Mouse (Mus musculus): ENCODE data around the gene Ifna15. TPM values are rescaled to one million over a fixed set of nuclear protein-coding genes. Genes with fewer than 3 reads are reported as not detected.
"Not testable (repeated sequence)": the region's sequence is repeated elsewhere in the genome, so short reads cannot be mapped to it uniquely, and the experiment has no call there.

Ifna15 gene
- not detected in 2 replicates for polyA plus RNA-seq (2015; fragmentation: Nextera tagmentation; extraction: Ambion mirVana)

DNA sequence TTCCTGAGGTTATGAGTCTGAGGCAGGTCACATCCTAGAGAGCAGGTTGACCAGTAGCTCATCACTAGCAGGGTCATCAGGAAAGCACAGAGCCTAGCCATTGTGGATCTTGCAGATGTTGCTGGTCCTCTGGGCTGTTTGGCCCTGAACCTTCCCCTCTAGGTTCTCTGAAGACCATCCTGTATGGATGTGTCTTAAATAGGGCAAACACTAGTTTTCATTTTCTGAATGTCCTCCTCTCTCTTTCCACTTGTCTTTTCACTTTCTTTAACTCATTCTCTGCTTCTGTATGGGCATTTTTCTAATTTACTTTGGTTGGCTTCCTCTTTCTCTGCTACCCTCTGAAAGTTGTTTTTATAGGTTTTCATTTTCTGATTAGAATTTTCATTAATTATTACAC is at the start of gene Ifna15:
Ifna15 (minus strand) TSS at position 101 of the 400 bp plus-strand sequence.
- H3K9ac ChIP-seq; ATAC-seq (ENCODE audit: low FRiP score); H3K4me3 ChIP-seq; H3K4me2 ChIP-seq; H3K9me3 ChIP-seq; H3K4me1 ChIP-seq (replicated peaks); H3K27ac ChIP-seq; H3K36me3 ChIP-seq; H3K27me3 ChIP-seq: not testable (repeated sequence)

DNA sequence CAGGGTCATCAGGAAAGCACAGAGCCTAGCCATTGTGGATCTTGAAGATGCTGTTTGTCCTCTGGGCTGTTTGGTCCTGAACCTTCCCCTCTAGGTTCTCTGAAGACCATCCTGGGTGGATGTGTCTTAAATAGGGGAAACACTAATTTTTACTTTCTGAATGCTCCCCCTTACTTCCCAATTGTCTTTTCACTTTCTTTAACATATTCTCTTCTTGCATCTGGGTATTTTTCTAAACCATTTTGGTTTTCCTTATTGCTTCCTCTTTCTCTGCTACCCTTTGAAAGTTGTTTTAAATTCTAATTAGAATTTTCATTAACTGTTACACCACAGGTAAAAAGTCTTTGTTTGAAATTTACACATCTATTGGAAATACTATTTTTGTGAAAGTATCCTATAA is 45.2 kb upstream of the Ifna15 start, which contains the start of gene Ifna12:
Ifna12 (minus strand) TSS at position 101 of the 400 bp plus-strand sequence.
- Histone ChIP-seq H3K4me1 (replicated peaks) (no peaks in the 10 kb centered on the region), H3K9me3 (no peaks in the 10 kb centered on the region), H3K36me3 (no peaks in the 10 kb centered on the region), H3K9ac (no peak within 1 kb of the TSS), H3K27me3 (no peaks in the 10 kb centered on the region), H3K4me2 (no peak within 1 kb of the TSS), H3K27ac (no peak within 1 kb of the TSS), H3K4me3 (no peak within 1 kb of the TSS)
- ATAC-seq (ENCODE audit: low FRiP score), result no peak

DNA sequence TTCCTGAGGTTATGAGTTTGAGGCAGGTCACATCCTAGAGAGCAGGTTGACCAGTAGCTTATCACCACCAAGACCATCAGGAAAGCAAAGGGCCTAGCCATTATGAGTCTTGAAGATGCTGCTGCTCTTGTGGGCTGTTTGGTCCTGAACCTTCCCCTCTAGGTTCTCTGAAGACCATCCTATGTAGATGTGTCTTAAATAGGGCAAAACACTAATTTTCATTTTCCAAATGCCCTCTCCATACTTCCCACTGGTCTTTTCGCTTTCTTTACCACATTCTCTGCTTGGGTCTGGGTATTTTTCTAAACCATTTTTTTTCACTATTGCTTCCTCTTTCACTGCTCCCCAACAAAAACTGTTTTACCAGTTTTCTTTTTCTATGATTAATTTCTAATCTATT is 34.2 kb upstream of the Ifna15 start, which contains the start of gene Ifna9:
Ifna9 (minus strand) TSS at position 101 of the 400 bp plus-strand sequence.
- no peak for ATAC-seq (ENCODE audit: low FRiP score)
- H3K27me3 ChIP-seq, result no peaks in the 10 kb centered on the region
- no peak within 1 kb of the TSS for H3K4me3 ChIP-seq
- no peak within 1 kb of the TSS for H3K4me2 ChIP-seq
- no peaks in the 10 kb centered on the region for H3K9me3 ChIP-seq
- no peaks in the 10 kb centered on the region for H3K4me1 ChIP-seq (replicated peaks)
- no peak within 1 kb of the TSS for H3K27ac ChIP-seq
- H3K36me3 ChIP-seq, result no peaks in the 10 kb centered on the region
- WGBS, result 91% methylated on average over 1 of the region's 1 CpGs
- no peak within 1 kb of the TSS for H3K9ac ChIP-seq

DNA sequence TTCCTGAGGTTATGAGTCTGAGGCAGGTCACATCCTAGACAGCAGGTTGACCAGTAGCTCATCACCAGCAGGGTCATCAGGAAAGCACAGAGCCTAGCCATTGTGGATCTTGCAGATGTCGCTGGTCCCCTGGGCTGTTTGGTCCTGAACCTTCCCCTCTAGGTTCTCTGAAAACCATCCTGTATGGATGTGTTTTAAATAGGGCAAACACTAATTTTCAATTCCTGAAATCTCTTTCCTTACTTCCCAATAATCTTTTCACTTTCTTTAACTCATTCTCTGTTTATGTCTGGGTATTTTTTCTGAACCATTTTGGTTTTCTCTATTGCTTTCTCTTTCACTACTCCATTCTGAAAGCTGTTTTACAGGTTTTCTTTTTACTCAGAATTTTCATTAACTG is 13.7 kb upstream of the Ifna15 start, which contains the start of gene Ifna14:
Ifna14 (minus strand) TSS at position 101 of the 400 bp plus-strand sequence.
- H3K4me1 ChIP-seq (replicated peaks), result no peaks in the 10 kb centered on the region
- H3K9ac ChIP-seq, result no peak within 1 kb of the TSS
- no peak within 1 kb of the TSS for H3K4me2 ChIP-seq
- no peaks in the 10 kb centered on the region for H3K27me3 ChIP-seq
- no peak within 1 kb of the TSS for H3K27ac ChIP-seq
- 75% methylated on average over 1 of the region's 1 CpGs for WGBS
- H3K4me3 ChIP-seq, result no peak within 1 kb of the TSS
- H3K36me3 ChIP-seq, result no peaks in the 10 kb centered on the region
- ATAC-seq (ENCODE audit: low FRiP score), result no peak
- no peaks in the 10 kb centered on the region for H3K9me3 ChIP-seq

DNA sequence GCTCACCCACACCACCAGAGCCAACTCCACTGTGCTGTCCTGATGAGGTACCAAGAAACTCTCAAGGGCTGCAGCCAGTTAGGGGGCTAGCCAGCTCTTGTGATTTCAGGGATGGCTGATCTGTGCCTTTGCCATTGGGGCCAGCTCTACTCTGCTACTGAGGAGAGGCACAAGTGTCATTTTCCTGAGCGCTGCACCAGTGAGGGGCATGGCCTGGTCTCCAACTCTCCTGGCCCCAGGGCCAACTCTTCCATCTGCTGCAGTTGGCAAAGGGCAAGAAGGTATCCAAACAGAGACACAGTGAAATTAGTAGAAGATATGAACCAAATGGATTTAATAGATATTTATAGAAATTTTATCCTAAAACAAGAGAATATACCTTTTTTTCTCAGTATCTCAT is 3.7 kb upstream of the Ifna15 start:
- Histone ChIP-seq H3K4me2 (no peak overlapping the region), H3K36me3 (no peaks in the 10 kb centered on the region), H3K9me3 (no peaks in the 10 kb centered on the region), H3K9ac (no peak overlapping the region), H3K4me1 (replicated peaks) (no peaks in the 10 kb centered on the region), H3K4me3 (no peak overlapping the region), H3K27ac (no peak overlapping the region), H3K27me3 (no peaks in the 10 kb centered on the region)
- 96% methylated on average over 1 of the region's 1 CpGs for WGBS
- ATAC-seq (ENCODE audit: low FRiP score), result no peak

DNA sequence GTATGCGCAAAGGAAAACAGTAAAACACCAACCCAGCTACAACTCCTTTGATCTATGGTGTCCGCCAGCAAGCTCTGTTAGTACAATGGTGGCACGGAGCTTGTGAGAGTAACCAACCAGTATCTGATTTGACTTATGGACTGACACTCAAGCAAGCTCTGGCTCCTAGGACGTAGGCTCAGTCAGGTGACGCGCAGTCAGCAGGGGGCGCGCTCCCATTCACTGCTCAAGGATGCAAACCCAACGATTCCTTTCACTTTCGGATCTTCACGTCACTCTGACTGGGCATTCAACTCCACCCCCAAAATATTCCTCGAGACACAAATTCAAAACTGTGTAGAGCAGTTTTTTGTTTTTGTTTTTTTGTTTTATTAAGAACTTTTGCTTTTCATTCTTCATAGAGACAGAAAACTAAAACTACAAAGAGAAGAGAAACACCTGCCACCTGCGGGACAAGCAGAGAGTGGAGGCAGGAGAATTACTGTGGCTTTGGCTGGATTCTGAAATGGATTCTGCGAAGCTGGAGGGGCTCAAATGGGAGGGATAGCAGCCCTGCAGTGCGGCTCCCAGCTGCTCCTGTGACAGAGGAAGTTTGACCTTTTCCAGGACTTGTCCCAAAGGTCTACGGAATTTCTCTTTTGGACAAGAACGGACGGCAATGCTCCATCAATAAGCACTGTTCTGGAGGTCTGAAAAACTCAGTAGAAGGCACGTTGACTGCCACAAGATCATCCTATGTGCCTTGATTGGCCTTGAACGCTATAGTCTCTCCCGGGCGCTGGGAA is 7.7 kb downstream of the Ifna15 start:
- Histone ChIP-seq H3K36me3 (no peaks in the 10 kb centered on the region), H3K9ac (no peak overlapping the region), H3K4me2 (peak overlapping the region; percentile 40), H3K4me3 (peak overlapping the region; percentile 19; the same call in 1 of the 2 replicates), H3K27me3 (no peaks in the 10 kb centered on the region), H3K4me1 (replicated peaks) (0 out of 2 replicates have a peak, but pooled peaks cover 4% of the 10 kb centered on the region), H3K9me3 (no peaks in the 10 kb centered on the region), H3K27ac (no peak overlapping the region)
- 33% methylated on average over 22 of the region's 22 CpGs for WGBS
- ATAC-seq (ENCODE audit: low FRiP score), result no peak

DNA sequence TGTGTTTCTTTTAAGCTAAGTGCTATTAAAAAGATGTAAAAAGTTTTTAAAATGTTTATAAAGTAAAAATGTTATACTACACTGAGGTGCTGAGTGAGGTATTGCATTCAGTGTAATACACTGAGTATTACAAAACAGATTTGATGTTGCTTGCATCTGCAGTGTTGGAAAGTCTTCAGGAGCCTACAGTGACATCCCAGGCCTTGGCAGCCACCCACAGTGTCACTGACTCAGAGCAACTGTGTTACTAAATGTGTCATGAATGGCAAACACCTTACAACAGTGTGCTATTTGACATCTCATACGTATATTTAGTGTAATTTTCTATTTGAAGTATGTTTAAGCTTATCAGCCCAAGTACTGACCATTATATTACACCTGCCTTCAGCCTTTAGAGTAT is 10.1 kb downstream of the Ifna15 start:
- H3K27ac ChIP-seq, result no peak overlapping the region
- H3K4me2 ChIP-seq, result no peak overlapping the region
- H3K4me1 ChIP-seq (replicated peaks), result 0 out of 2 replicates have a peak, but pooled peaks cover 4% of the 10 kb centered on the region
- no peak for ATAC-seq (ENCODE audit: low FRiP score)
- H3K4me3 ChIP-seq, result no peak overlapping the region
- H3K9ac ChIP-seq, result no peak overlapping the region
- H3K27me3 ChIP-seq, result no peaks in the 10 kb centered on the region
- H3K9me3 ChIP-seq, result no peaks in the 10 kb centered on the region
- WGBS, result 83% methylated on average over 1 of the region's 1 CpGs
- no peaks in the 10 kb centered on the region for H3K36me3 ChIP-seq

DNA sequence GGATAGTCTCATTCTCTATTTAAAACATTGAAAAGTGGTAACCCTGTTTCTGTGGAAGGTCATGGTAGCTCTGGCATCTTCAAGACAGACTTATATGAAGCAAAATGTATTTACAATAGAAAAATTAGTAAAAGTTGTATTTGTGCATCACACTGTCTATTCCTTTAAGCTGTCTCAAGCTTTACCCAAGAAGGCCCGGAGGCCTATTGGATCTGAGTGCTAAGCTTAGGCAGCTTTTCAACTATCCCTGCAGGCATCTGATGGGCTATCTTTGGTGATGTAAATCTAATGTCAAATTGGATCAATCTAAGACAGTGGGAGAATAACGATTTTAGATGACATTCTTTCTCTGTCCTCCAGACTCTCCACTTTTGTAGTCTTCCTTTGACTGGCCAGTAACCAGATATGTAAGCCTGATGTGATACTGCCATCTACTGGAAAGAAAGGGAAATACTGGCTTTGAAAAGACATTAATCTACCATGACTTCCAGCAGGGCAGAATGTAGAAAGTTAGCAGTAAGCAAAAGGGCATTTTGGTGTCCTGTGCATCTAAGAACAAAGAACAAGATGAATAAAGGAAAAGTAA is 14.3 kb downstream of the Ifna15 start:
- Histone ChIP-seq H3K27ac (no peak overlapping the region), H3K4me2 (no peak overlapping the region), H3K4me3 (no peak overlapping the region), H3K36me3 (no peaks in the 10 kb centered on the region), H3K9me3 (no peaks in the 10 kb centered on the region), H3K9ac (no peak overlapping the region), H3K4me1 (replicated peaks) (no peaks in the 10 kb centered on the region), H3K27me3 (no peaks in the 10 kb centered on the region)
- 48% methylated on average over 2 of the region's 2 CpGs for WGBS
- peak; percentile 90 for ATAC-seq (ENCODE audit: low FRiP score)

DNA sequence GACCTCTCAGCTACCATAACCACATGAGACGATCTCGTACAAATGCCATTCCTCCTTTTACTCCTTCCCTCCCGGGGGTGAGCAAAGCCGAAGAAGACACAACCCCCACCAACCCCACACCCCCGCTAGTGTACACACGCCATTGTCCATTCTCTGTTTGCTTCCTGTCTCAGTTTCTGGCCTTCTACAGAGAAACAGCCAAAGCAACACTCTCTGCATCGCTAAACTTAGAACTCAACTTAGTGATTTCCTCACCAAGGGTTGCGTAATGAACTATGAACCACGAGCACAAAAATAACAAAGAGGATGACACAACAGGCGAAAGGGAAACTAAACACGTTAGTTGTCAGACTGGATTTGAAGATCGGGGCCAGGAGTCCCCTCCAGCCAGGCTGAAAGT is 20.7 kb downstream of the Ifna15 start:
- H3K27me3 ChIP-seq, result no peaks in the 10 kb centered on the region
- no peaks in the 10 kb centered on the region for H3K4me1 ChIP-seq (replicated peaks)
- no peak overlapping the region for H3K27ac ChIP-seq
- H3K4me2 ChIP-seq, result no peak overlapping the region
- no peak for ATAC-seq (ENCODE audit: low FRiP score)
- no peaks in the 10 kb centered on the region for H3K36me3 ChIP-seq
- no peaks in the 10 kb centered on the region for H3K9me3 ChIP-seq
- H3K4me3 ChIP-seq, result no peak overlapping the region
- H3K9ac ChIP-seq, result no peak overlapping the region
- 75% methylated on average over 12 of the region's 12 CpGs for WGBS

DNA sequence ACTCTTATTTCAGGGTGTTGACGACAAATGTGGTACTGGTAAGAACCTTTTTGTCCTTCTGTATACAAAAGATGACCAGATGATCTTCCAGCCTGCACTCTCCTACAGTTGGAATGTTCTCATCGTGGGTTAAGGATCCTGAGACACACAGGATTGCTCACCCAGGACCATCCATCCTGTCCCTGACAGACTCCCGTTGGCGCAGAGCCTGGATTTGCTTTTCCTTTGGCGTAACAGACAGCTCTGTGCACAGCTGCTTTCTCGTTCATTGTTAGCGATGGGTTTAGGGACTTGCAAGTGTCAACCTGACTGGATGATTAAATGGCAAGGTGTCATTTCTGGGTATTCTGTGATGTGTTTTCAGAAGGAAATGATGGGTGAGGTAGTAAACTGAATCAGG is 21.4 kb downstream of the Ifna15 start:
- H3K9me3 ChIP-seq, result no peaks in the 10 kb centered on the region
- H3K36me3 ChIP-seq, result no peaks in the 10 kb centered on the region
- H3K4me2 ChIP-seq, result no peak overlapping the region
- H3K27me3 ChIP-seq, result no peaks in the 10 kb centered on the region
- no peak for ATAC-seq (ENCODE audit: low FRiP score)
- H3K4me3 ChIP-seq, result no peak overlapping the region
- H3K4me1 ChIP-seq (replicated peaks), result no peaks in the 10 kb centered on the region
- H3K9ac ChIP-seq, result no peak overlapping the region
- 63% methylated on average over 7 of the region's 7 CpGs for WGBS
- no peak overlapping the region for H3K27ac ChIP-seq

DNA sequence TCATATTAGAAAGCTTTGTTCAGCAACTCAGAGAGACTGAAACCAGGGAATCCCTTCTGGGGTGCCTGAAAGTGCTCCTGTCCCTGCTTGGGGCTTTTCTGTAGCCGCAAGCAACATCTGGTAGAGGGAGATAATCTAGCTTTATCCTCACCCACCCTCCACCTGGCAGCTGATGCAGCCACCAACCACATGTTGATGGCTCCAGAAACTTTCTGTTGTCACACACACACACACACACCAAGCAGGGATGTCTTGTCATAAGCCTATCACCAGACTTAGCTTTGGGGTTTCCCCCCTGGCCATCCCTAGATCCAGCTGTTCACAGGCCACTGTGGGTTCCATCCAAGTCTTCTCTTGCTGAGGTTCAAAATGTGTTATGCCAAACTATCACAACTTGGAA is 22.3 kb downstream of the Ifna15 start:
- Histone ChIP-seq H3K36me3 (no peaks in the 10 kb centered on the region), H3K4me3 (no peak overlapping the region), H3K27me3 (no peaks in the 10 kb centered on the region), H3K9me3 (no peaks in the 10 kb centered on the region), H3K4me2 (no peak overlapping the region), H3K9ac (no peak overlapping the region), H3K27ac (no peak overlapping the region), H3K4me1 (replicated peaks) (no peaks in the 10 kb centered on the region)
- WGBS, result 89% methylated on average over 1 of the region's 1 CpGs
- no peak for ATAC-seq (ENCODE audit: low FRiP score)

DNA sequence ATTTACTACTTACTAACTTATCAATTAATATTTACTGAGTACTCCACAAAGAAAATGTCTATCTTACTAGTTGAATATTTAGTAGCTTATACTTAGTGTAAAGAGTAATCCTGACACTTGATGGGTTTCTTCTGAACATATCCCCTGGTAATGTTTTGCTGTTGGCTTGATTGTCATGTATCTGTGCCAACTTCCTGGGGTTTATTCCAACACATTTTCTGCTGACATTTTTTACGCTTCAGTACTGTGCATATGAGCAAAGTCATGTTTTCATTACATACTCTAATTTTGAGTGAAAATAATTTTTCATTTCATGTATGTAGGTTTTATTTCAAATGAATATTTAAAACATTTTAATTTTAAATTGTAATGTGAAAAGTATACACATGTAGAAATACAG is 23.1 kb downstream of the Ifna15 start:
- ATAC-seq (ENCODE audit: low FRiP score), result no peak
- Histone ChIP-seq H3K27me3 (no peaks in the 10 kb centered on the region), H3K4me2 (no peak overlapping the region), H3K9me3 (no peaks in the 10 kb centered on the region), H3K4me3 (no peak overlapping the region), H3K27ac (no peak overlapping the region), H3K9ac (no peak overlapping the region), H3K36me3 (no peaks in the 10 kb centered on the region), H3K4me1 (replicated peaks) (no peaks in the 10 kb centered on the region)
- 86% methylated on average over 1 of the region's 1 CpGs for WGBS

DNA sequence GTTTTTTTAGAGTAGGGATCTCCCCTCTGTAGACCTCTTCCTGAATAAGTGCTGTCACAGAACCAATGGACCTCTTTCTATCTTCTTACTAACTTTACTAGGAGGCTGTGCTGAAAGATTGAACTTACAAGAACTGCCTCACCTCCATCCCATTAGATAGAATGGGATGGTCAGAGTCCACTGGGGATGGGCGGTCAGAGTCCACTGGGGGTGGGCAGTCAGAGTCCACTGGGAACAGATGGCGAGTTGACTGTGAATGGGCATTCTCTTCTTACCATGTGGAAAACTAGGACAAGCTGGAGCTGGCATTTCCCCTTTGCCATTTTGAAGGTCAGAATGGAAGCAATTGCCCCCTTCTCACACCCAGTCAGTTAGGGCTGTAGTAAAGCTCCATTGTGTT is 24.5 kb downstream of the Ifna15 start:
- Histone ChIP-seq H3K27ac (no peak overlapping the region), H3K27me3 (no peaks in the 10 kb centered on the region), H3K4me3 (no peak overlapping the region), H3K36me3 (no peaks in the 10 kb centered on the region), H3K4me1 (replicated peaks) (no peaks in the 10 kb centered on the region), H3K9ac (no peak overlapping the region), H3K4me2 (no peak overlapping the region), H3K9me3 (no peaks in the 10 kb centered on the region)
- no peak for ATAC-seq (ENCODE audit: low FRiP score)
- WGBS, result 88% methylated on average over 2 of the region's 2 CpGs
